Mouse (Mus musculus): ENCODE measurements around the gene Prss36.
"Not testable (repeated sequence)": the region's sequence is repeated elsewhere in the genome, so short reads cannot be mapped to it uniquely, and the experiment has no call there.

The Prss36 gene

DNA sequence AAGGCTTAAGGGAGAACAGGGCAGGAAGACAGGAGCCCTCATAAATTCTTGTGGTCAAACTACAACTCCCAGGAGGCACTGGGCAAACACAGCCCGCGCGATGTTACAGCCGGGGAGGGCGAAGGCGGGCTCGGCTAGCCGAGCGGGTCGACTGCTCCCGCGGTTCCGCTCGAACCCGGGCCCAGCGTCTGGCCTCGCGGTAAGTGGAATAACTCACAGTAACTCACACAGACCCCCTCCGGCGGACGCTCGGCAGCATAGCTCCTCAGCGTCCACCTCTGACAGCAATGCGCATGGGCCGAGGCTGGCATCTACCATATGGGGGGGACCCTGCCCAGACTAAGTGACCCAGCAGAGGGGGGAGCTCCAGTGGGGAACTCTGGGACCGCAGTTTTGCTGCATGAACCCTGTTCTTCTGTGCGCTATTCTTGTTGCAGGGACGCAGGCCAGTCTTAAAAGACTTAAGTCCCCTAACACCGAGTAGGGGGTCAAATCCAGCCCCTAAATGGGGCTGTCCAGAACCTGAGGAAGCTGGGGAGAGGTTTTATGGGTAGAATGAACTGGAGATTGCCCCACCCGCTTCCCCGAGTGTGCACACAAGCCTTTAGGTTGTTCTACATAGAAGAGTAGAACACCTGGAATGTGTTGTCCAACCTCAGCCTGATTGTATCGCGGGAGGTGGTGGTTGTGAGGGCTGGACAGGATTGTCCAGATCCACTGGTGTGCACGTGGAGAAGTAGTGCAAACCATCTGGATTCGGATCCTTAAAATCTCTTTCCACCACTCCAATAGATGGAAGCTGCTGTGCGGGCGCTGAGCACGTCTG is 42.3 kb downstream of the Prss36 start, which contains the start of gene Bckdk:
TSS of gene Bckdk (plus strand) at position 112 of the 826 bp plus-strand sequence.
- DNase-seq (ENCODE audit: low read depth, low spot score), result peak; percentile 69

- DNase-seq (ENCODE audit: low read depth, low spot score), result no peak
Observed at GRCm38 (mm10) chr7:127901772-127902171, 44.8 kb downstream of the Prss36 start.

GRCm38 (mm10) chr7:127899997-127900396 is 46.5 kb downstream of the Prss36 start:
- DNase-seq (ENCODE audit: low read depth, low spot score), result no peak

DNA sequence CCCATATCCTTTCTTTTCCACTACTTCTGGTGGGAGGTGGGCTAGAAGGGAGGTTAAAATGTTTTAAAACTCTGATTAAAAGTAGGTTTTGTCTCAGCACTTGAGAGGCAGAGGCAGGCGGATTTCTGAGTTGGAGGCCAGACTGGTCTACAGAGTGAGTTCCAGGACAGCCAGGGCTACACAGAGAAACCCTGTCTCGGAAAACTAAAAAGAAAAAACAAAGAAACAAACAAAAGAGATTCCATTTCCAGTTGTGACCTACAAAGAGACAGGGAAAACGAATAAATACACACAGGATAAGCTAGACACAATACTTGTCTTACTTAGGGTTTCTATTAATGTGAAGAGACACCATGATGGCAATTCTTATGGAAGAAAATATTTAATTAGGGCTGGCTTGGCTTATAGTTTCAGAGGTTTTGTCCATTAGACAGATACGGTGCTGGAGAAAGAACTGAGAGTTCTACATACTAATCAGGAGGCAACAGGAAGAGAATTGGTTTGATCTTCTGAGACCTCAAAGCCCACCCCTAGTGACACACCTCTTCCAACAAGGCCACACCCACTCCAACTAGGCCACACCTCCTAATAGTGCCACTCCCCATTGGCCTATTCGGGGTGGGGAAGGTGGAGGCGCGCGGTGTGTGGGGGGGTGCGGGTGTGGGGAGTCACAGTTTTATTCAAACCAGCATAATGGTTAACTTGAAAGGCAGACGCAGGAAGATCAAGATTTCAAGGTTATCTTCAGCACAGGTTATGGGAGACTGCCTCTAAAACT is 48.2 kb downstream of the Prss36 start:
- no peak for DNase-seq (ENCODE audit: low read depth, low spot score)

- no peak for DNase-seq (ENCODE audit: low read depth, low spot score)
Observed at GRCm38 (mm10) chr7:127897542-127897941, 49.0 kb downstream of the Prss36 start.

- DNase-seq (ENCODE audit: low read depth, low spot score), result peak; percentile 60
Observed at GRCm38 (mm10) chr7:127896384-127896783, 50.1 kb downstream of the Prss36 start.

DNA sequence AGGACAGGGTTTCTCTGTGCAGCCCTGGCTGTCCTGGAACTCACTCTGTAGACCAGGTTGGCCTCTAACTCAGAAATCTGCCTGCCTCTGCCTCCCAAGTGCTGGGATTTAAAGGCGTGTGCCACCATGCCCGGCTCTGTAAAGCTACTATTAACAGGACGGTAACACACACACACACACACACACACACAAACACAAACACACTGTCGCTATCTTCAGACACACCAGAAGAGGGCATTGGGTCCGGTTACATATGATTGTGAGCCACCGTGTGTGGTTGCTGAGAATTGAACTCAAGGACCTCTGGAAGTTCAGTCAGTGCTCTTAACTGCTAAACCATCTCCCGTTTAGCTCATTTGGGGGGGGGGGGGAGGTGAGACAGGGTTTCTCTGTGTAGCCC is 50.6 kb downstream of the Prss36 start:
- not testable (repeated sequence) for DNase-seq (ENCODE audit: low read depth, low spot score)

DNA sequence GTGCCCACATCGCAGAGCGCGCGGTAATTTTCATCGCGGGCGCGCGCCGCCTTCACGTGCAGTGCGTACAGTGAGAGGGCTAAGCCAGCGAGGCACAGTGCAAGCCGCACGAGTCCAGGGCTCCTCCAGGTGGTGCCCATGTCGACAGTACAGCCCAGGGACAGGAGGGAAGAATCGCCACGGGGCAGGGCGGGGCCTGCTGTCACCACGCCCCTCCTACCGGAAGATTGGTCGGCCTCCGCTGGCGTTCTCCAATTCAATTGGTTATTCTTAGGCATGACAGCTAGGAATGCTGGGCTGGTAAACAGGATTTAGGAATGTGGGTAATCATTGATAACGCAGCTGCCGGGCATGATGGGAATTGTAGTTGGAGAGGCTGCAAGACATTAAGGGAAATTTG is 51.1 kb downstream of the Prss36 start, which contains the start of the genes Gm21974 and Vkorc1:
TSS of gene Gm21974 (minus strand) at position 13 of the 400 bp plus-strand sequence.
TSS of gene Vkorc1 (minus strand) at position 176 of the 400 bp plus-strand sequence.
- peak; percentile 87 for DNase-seq (ENCODE audit: low read depth, low spot score)

GRCm38 (mm10) chr7:127894480-127894879 is 52.0 kb downstream of the Prss36 start:
- DNase-seq (ENCODE audit: low read depth, low spot score), result no peak

GRCm38 (mm10) chr7:127890798-127891197 is 55.7 kb downstream of the Prss36 start, which contains the start of gene Prss53:
TSS of gene Prss53 (minus strand) at chr7:127890970.
- no peak for DNase-seq (ENCODE audit: low read depth, low spot score)

- DNase-seq (ENCODE audit: low read depth, low spot score), result no peak
Observed at GRCm38 (mm10) chr7:127888821-127889220, 57.7 kb downstream of the Prss36 start.

DNA sequence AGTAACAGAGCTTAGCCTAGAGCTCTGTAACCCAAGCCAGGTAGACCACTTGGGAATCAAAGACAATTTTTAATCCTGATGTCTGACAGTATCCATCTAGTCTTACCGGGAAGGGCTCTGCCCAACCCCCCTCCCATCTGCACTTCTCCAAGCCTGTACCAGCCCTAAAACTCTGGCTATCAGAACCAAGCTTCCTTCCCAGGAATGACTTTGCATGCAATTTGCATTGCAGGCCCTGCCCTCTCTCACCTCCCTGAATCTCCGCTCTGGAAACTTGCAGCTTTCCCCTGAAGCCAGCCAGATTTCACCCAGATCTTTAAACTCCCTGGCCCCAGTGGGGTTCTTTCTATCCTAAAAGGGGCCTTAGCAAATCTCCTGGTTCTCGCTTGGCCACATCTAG is 58.7 kb downstream of the Prss36 start:
- no peak for DNase-seq (ENCODE audit: low read depth, low spot score)

GRCm38 (mm10) chr7:127887191-127887590 is 59.3 kb downstream of the Prss36 start:
- DNase-seq (ENCODE audit: low read depth, low spot score), result no peak

DNA sequence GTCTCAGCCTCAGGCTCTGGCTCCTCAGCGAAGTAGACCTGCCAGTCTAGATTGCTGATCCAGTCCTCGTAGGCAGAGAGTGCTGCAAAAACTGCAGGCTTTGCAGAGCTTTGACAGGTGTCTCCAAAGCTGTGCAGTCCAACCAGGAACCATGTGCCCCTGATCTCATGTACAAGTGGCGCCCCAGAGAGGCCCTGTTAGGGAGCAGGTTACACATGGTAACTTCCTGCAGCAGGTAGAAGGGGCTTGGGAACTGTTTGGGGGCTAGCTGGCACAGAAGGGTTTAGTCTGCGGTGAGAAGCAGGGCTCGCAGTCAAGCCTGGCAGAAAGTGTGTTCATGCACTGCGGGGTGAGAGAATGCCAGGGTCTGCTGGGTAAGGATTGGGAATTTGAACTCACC is 60.0 kb downstream of the Prss36 start:
- no peak for DNase-seq (ENCODE audit: low read depth, low spot score)

GRCm38 (mm10) chr7:127885951-127886350 is 60.6 kb downstream of the Prss36 start:
- DNase-seq (ENCODE audit: low read depth, low spot score), result no peak

Measured in WW6 (cell line).